Mouse (Mus musculus): ENCODE results near the gene Jsrp1. TPM values are rescaled to one million over a fixed set of nuclear protein-coding genes. Genes with fewer than 3 reads are reported as not detected.

Jsrp1 gene
- polyA plus RNA-seq, 3 experiments from 2014 or later, result not detected

DNA sequence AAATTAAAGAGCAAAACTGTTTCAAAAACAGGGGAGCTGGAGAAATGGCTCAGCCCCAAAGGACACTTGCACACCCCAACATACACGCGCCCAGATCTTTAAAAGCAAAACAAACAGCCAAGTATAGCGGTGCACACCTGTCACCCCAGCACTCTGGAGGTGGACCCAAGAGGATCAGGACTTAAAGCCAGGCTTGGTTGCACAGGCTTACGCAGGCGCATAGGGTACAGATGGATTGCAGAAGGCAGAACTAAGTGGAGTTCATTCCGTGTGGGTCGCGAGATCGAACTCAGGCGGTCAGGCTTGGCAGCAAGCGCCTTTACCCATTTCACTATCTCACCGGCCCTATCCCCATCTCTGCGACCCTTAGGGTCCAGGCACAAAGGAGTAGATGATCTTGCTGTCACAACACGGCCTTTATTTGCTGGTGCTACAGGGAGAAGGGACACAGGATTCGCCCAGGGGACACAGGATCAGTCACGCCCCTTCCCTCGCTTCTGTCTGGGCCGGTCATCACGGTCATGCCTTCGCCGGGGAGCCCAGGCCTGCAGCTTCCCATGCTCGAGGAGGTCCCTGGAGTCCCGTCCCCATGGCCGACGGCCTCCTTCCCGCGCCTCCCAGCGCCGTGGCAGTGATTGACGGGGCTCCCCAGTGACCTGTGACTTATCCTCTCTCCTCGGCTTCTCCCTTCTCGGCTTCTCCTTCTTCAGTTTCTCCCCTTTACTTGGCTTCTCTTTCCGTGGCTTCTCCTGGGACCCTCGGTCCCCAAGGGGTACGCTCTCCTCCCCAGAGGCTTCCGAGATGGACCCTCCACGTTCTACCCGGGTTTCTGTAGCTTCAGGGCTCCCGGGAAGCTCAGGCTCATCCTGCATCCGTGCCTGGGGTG, 5.0 kb downstream of the Jsrp1 start:
- no peak for ATAC-seq

GRCm38 (mm10) chr10:80807057-80807627, 6.2 kb downstream of the Jsrp1 start:
- ATAC-seq, result peak; percentile 68

GRCm38 (mm10) chr10:80806341-80807056, 6.8 kb downstream of the Jsrp1 start:
- ATAC-seq, result no peak

- peak; percentile 65 for ATAC-seq
Measured at GRCm38 (mm10) chr10:80805925-80806324, 7.4 kb downstream of the Jsrp1 start.

- ATAC-seq, result no peak
Measured at GRCm38 (mm10) chr10:80805322-80805721, 8.0 kb downstream of the Jsrp1 start.

DNA sequence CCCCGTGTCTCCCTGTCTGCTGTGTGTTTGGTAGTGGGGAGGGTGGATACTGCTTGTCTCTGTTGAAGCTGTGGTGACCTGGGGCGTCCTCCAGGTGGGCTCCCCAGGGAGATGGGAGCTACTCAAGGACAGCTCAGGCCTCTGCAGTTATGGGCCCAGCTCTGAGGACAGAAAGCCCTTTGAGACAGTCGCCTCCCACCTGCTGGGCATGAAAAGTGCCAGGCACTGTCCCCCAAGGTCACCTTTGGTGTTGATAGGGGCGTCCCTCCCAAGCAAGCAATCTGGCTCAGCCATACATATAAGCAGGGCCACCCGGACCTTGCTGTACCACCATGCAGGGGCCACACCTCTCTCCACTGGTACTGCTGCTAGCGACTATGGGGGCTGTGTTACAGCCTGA, 8.4 kb downstream of the Jsrp1 start, which contains the start of gene Amh:
TSS of gene Amh (plus strand) at position 328 of the 400 bp plus-strand sequence.
- no peak for ATAC-seq

GRCm38 (mm10) chr10:80804340-80804739, 9.0 kb downstream of the Jsrp1 start:
- ATAC-seq, result no peak

GRCm38 (mm10) chr10:80802996-80803395, 10.3 kb downstream of the Jsrp1 start:
- ATAC-seq, result no peak

DNA sequence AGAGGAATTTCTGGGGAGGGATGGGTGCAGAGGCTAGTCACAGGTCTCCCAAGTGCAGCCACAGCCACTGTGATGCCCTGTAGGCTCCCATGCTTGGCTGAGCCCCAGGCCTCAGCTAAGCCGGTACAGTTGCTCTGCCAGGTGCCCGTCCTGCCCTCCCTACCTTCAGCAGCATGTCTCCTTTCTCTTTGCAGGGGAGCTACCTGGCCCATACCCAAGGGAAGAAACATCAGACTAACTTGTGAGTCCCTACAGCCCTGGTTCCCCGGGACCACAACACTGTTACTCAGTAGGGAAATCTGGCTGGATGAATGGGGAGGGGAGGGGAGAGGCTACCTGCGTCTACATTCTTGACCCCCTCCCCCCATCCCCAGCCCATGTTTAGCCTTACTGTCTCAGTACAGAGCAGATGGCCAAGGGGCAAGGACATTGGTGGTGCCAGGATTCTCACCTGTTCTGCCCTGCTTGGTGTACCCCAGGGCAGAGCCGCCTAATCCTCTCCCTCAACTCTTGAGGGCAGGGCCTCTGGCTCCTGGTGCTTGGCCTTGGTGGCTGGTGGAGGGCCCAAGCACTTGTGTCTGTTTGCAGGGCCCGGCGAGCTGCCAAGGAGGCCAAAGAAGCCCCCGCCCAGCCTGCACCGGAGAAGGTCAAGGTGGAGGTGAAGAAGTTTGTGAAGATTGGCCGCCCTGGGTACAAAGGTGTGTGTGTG, 10.9 kb downstream of the Jsrp1 start:
- ATAC-seq, result no peak

DNA sequence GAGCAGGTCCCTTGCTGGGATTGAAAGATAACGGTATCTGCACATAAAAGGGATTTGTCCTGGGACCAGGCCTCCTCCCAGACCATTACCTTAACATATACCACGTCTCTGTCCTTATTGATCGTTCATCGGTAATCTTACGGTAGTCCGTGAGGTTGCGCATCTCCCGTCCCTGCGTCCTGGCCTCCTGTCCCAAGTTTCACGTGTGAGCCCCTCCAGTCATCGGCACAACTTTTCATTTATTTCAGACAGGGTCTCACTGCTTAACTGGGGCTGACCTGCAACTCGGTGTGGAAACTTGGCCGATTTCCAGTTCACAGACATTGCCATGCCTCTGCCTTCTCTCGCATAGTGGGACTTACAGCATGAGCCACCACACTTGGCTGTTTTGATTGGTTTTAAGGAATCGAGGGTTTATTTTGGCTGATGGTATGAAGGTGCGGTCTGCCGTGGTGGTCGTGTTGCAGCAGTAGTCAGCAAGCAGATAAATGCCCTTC, 14.2 kb downstream of the Jsrp1 start:
- no peak for ATAC-seq

DNA sequence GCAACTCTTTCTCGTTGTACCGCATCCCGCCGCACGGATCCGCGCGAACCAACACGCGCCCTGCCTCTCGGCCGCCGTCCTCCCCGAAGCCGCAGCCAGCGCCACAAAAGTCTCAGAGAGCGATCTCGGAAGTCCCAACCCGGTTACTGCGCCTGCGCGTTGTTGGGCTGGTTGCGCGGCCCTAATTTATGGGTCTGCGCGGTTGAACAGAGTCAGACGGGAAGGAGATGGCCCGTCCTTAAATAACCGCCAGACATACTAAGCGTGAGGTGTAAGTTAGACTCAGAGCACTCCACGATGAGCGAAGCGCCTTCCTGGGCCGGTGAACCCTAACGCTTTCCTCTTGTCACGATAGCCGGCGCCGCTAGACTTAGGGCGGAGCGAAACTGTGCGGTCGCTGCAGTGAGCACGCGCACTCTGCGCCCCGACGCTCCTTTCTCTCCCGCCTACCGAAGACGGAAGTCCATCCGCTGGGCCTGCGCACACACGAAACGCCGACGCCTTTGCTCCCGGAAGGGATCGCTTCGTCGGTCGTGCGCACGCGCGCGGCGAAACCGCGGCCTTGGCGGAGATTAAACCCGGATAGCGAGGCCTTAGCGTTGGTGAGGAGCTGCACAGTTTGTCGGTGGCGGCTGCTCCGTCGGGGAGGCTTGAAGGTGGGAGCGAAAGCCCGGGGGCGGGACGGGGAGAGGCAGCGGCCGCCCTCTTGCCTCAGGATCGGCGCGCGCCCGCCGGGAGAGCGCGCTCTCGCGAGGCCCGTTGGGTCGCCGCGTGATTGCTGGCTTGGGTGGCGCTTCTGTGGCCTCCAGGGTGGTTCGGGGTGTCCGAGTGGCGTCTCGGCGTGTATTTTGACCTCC, 14.9 kb downstream of the Jsrp1 start, which contains the start of the genes Sf3a2 and Plekhj1:
TSS of gene Sf3a2 (plus strand) at position 49 of the 857 bp plus-strand sequence.
TSS of gene Plekhj1 (minus strand) at position 477 of the 857 bp plus-strand sequence.
- peak; percentile 94 for ATAC-seq

DNA sequence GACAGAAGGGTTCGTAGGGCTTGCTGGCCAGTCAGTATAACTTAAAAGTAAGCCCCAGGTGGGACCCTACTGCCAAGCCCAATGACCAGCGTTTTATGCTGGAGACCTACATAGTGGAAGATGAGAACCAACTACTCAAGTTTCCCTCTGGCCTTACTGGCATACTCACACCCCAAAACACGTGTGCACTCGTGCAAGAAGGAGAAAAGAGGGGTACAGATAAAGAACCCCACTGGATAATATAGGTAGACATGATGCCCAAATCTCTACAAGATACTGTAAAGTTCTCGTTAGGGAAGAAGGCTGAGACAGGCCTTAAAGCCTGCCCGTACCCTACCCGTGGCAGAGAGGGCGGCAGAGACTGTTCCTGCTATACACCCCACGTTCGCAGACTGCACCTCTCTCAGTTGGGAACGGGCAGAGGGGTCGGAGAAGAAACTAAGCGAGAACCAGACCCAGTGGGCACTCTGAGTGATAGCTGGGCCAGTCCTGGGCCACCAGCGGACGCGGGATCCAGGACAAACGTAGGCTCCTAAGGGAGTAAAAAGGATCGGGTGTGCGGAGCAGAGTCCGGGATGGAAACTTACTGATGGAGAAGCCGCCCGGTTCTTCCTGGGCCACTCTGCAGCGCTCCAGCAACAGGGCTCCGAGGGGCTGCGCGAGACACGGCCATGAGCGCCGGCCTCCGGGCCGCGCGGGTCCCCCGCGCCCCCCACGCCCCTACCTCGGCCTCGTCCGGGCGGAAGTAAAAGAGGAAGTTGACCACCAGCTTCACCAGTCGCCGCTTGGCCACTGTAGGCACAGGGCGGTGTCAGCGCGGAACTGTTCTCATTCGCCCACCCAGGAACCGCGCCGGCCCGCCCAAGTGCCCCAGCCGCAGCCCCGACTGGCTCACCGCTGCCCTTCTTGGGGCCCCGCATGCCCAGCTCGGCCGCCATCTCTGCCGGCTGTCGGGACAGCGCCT, 15.8 kb downstream of the Jsrp1 start:
- ATAC-seq, result no peak

- no peak for ATAC-seq
Measured at GRCm38 (mm10) chr10:80796307-80796848, 16.9 kb downstream of the Jsrp1 start.

- ATAC-seq, result no peak
Measured at GRCm38 (mm10) chr10:80794750-80795149, 18.5 kb downstream of the Jsrp1 start.

DNA sequence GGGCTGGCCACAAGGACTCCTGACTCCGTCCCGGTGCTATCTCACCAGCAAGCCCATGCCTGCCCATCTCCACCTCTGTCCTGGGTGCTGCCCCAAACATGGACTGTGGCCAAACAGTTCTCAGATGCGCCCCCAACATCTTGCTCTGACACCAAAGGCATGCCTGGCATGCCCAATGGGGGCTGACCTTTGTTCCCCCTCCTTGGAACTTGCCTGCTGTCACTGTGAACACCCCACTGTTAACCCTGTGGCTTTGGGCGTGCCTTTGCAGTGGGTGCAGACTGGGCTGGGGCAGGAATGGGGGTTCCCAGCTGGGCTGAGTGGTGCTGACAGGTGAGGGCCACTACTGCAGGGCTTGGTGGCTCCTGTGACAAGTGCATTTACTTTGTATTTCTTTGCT, 19.5 kb downstream of the Jsrp1 start:
- no peak for ATAC-seq

- ATAC-seq, result no peak
Measured at GRCm38 (mm10) chr10:80793033-80793784, 20.1 kb downstream of the Jsrp1 start.

- ATAC-seq, result peak; percentile 44
Measured at GRCm38 (mm10) chr10:80792175-80793032, 20.9 kb downstream of the Jsrp1 start.

All from inflammation-experienced regulatory T-cells, adult 6 months (primary cell).